Mouse (Mus musculus) kidney, adult 2 months (tissue): ENCODE measurements around the gene Epb41l4b. TPM values are rescaled to one million over a fixed set of nuclear protein-coding genes. Genes with fewer than 3 reads are reported as not detected.

Experiments
- DNase-seq: peaks from one replicate; pipeline ENCODE4 v3.0.0; 2021
- H3K27ac ChIP-seq: fragments of 200-500 bp; 2 replicates; pipeline ENCODE4 v1.5.1; 2012; ENCODE audit warnings: low read depth, low read length, control low read depth, inconsistent platforms; ENCODE audit not compliant: insufficient read depth
- H3K27me3 ChIP-seq: fragments of 200-500 bp; replicated peaks from 2 replicates; pipeline ENCODE4 v1.6.1; 2012; ENCODE audit warnings: mild to moderate bottlenecking, moderate library complexity, low read length, inconsistent platforms; ENCODE audit not compliant: control insufficient read depth, insufficient read depth
- H3K36me3 ChIP-seq: fragments of 200-500 bp; 2 replicates; pipeline ENCODE4 v1.6.1; 2012; ENCODE audit warnings: mild to moderate bottlenecking, moderate library complexity, low read length, inconsistent platforms; ENCODE audit not compliant: control insufficient read depth, insufficient read depth
- H3K4me1 ChIP-seq: fragments of 200-500 bp; 2 replicates; pipeline ENCODE4 v1.6.1; 2011; ENCODE audit warnings: low read length; ENCODE audit not compliant: control insufficient read depth, insufficient read depth
- H3K4me3 ChIP-seq: fragments of 200-500 bp; 2 replicates; pipeline ENCODE4 v1.5.1; 2011; ENCODE audit warnings: mild to moderate bottlenecking, low read depth, low read length, control low read depth; ENCODE audit not compliant: insufficient read depth
- CTCF ChIP-seq: fragments of 200-500 bp; conservative IDR thresholded peaks from 2 replicates; pipeline ENCODE4 v1.5.1; 2011; ENCODE audit warnings: low read depth, mild to moderate bottlenecking, control low read depth, low read length, moderate library complexity, mixed read lengths; ENCODE audit not compliant: insufficient read depth, insufficient read length
- POLR2A ChIP-seq: fragments of 200-500 bp; IDR thresholded peaks from one replicate; pipeline ENCODE4 v1.6.1; 2011; ENCODE audit warnings: low read depth, low read length, control low read depth
- WGBS: fragments of 180-500 bp; shearing (Covaris S2); methylation state at CpG from one replicate; pipeline ENCODE4 v1.1.7; 2018; 5-methylcytosine and 5-hydroxymethylcytosine counted together
- polyA plus RNA-seq: library from polyadenylated mRNA; depleted of rRNA; stranded (reverse); fragments of >200 nt; gene quantifications from 2 replicates; pipeline ENCODE4 v1.2.3, GENCODE M21; 2012; rRNA removed

Epb41l4b gene
- polyA plus RNA-seq, 1 experiment = 15.8 TPM

- Histone ChIP-seq H3K27me3 (no peaks in the 10 kb centered on the region), H3K4me1 (peaks cover 34% of the 10 kb centered on the region), H3K36me3 (no peaks in the 10 kb centered on the region), H3K27ac (peak overlapping the region; percentile 81), H3K4me3 (no peak overlapping the region)
- WGBS = 24% methylated on average over 4 of the region's 4 CpGs
- TF ChIP-seq CTCF = peak; percentile 36
- no peak for TF ChIP-seq POLR2A
- DNase-seq = peak; percentile 84
Observed at GRCm38 (mm10) chr4:56944286-56944685, 199.0 kb downstream of the Epb41l4b start.

- no peak for DNase-seq
- H3K27ac ChIP-seq = peak overlapping the region; percentile 81
- H3K36me3 ChIP-seq = no peaks in the 10 kb centered on the region
- TF ChIP-seq CTCF (no peak), POLR2A (no peak)
- WGBS = 28% methylated on average over 1 of the region's 1 CpGs
- H3K27me3 ChIP-seq = no peaks in the 10 kb centered on the region
- peaks cover 34% of the 10 kb centered on the region for H3K4me1 ChIP-seq
- H3K4me3 ChIP-seq = no peak overlapping the region
Observed at GRCm38 (mm10) chr4:56943258-56943657, 200.0 kb downstream of the Epb41l4b start.

GRCm38 (mm10) chr4:56942567-56942966 lies 200.7 kb downstream of the Epb41l4b start:
- TF ChIP-seq CTCF = no peak
- TF ChIP-seq POLR2A = no peak
- Histone ChIP-seq H3K36me3 (no peaks in the 10 kb centered on the region), H3K27me3 (no peaks in the 10 kb centered on the region), H3K4me1 (peaks cover 34% of the 10 kb centered on the region), H3K4me3 (no peak overlapping the region), H3K27ac (peak overlapping the region; percentile 81)
- whole genome bisulfite sequencing = 49% methylated on average over 1 of the region's 1 CpGs
- DNase-seq = no peak

Other genes starting within 250 kb of the Epb41l4b start
- 13.8 and 15.2 TPM in 2 replicates for gene Tmem245, start 196.0 kb downstream of the Epb41l4b start, polyA plus RNA-seq
- 0.02 and 0.03 TPM in 2 replicates for gene Frrs1l, start 153.0 kb downstream of the Epb41l4b start, polyA plus RNA-seq
- gene Ptpn3, start 158.4 kb upstream of the Epb41l4b start, polyA plus RNA-seq = 17.7 and 18.1 TPM in 2 replicates